Mouse (Mus musculus): ENCODE measurements at regions not wholly inside any gene's neighbourhood (a gene's known extent, or its start where the extent isn't known, plus 50 kb on each side); places are given as distances from the start of the nearest gene placed in this dataset.

DNA sequence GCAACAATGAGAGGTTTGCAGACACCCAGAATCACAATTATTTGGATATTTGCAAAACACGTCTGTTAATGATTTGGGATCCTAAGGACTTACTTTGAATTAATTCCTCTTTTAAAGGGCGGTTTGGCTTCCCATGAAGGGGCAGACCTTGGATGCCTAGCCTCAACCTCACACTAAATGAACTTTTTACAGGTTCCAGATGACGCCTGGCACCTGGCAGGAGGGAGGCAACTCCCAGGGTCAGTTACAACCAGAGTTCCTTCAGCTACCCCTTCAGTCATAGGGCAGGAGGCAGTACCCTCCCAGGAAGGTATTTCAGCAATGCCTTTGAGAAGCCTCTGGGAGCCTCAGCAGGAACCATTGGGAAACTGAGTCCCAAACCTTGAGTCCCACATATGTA, 57.9 kb upstream of the Stx18 start:
- Histone ChIP-seq H3K9me3 (replicated peaks) (no peaks in the 10 kb centered on the region), H3K27me3 (0 out of 2 replicates have a peak, but pooled peaks cover 1% of the 10 kb centered on the region), H3K9ac (no peak overlapping the region), H3K27ac (no peak overlapping the region), H3K36me3 (ENCODE audit: poor library complexity, severe bottlenecking) (no peaks in the 10 kb centered on the region), H3K4me2 (no peak overlapping the region), H3K4me3 (no peak overlapping the region), H3K4me1 (no peaks in the 10 kb centered on the region)
- ATAC-seq = no peak
- WGBS = 85% methylated on average over 3 of the region's 3 CpGs

- no peaks in the 10 kb centered on the region for H3K4me1 ChIP-seq
- 71% methylated on average over 4 of the region's 4 CpGs for WGBS
- no peak overlapping the region for H3K4me3 ChIP-seq
- no peak overlapping the region for H3K9ac ChIP-seq
- H3K27ac ChIP-seq = no peak overlapping the region
- no peaks in the 10 kb centered on the region for H3K9me3 ChIP-seq (replicated peaks)
- H3K36me3 ChIP-seq (ENCODE audit: poor library complexity, severe bottlenecking) = no peaks in the 10 kb centered on the region
- ATAC-seq = no peak
- H3K27me3 ChIP-seq = 0 out of 2 replicates have a peak, but pooled peaks cover 7% of the 10 kb centered on the region
- H3K4me2 ChIP-seq = no peak overlapping the region
Measured at GRCm38 (mm10) chr5:37976943-37977434, 61.6 kb upstream of the Stx18 start.

- peaks cover 38% of the 10 kb centered on the region for H3K27me3 ChIP-seq
- no peak overlapping the region for H3K27ac ChIP-seq
- no peak overlapping the region for H3K4me2 ChIP-seq
- no peaks in the 10 kb centered on the region for H3K36me3 ChIP-seq (ENCODE audit: poor library complexity, severe bottlenecking)
- no peaks in the 10 kb centered on the region for H3K9me3 ChIP-seq (replicated peaks)
- no peak overlapping the region for H3K9ac ChIP-seq
- no peaks in the 10 kb centered on the region for H3K4me1 ChIP-seq
- 61% methylated on average over 7 of the region's 7 CpGs for WGBS
- H3K4me3 ChIP-seq = no peak overlapping the region
- no peak for ATAC-seq
Measured at GRCm38 (mm10) chr5:37972980-37973545, 65.5 kb upstream of the Stx18 start.

- Histone ChIP-seq H3K4me3 (no peak overlapping the region), H3K27ac (no peak overlapping the region), H3K4me1 (peaks cover 7% of the 10 kb centered on the region; the same call in 1 of the 2 replicates), H3K4me2 (no peak overlapping the region), H3K27me3 (peaks cover 51% of the 10 kb centered on the region), H3K36me3 (ENCODE audit: poor library complexity, severe bottlenecking) (no peaks in the 10 kb centered on the region), H3K9me3 (replicated peaks) (no peaks in the 10 kb centered on the region), H3K9ac (no peak overlapping the region)
- ATAC-seq = no peak
- 81% methylated on average over 11 of the region's 11 CpGs for whole genome bisulfite sequencing
Measured at GRCm38 (mm10) chr5:37971724-37972123, 66.8 kb upstream of the Stx18 start.

DNA sequence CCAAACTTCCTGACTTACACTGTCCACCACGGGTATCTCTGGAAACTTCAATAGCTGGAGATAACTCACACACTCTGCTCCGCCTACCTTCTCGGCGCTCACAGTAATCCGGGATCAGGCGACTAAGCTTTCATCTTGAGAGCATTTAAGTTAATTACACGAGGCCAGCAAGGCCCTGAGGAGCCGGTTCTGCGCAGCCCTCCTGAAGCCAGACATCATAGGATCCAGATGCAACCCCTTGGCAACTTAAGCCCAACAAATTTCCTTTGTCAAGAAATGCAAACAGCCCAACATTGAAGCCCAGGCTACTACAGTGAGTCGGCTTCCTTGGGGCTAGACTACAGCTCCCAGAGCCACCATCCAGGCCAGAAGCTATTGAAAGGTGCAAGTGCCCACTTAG, 69.9 kb upstream of the Stx18 start:
- Histone ChIP-seq H3K4me2 (no peak overlapping the region), H3K36me3 (ENCODE audit: poor library complexity, severe bottlenecking) (no peaks in the 10 kb centered on the region), H3K27me3 (peaks cover 70% of the 10 kb centered on the region), H3K4me3 (no peak overlapping the region), H3K4me1 (peaks cover 7% of the 10 kb centered on the region; the same call in 1 of the 2 replicates), H3K27ac (no peak overlapping the region), H3K9ac (no peak overlapping the region), H3K9me3 (replicated peaks) (no peaks in the 10 kb centered on the region)
- ATAC-seq = no peak
- 4% methylated on average over 10 of the region's 10 CpGs for WGBS

- H3K4me3 ChIP-seq = no peak overlapping the region
- H3K9ac ChIP-seq = no peak overlapping the region
- peaks cover 75% of the 10 kb centered on the region for H3K27me3 ChIP-seq
- no peak for ATAC-seq
- 7% methylated on average over 14 of the region's 14 CpGs for WGBS
- H3K9me3 ChIP-seq (replicated peaks) = no peaks in the 10 kb centered on the region
- no peaks in the 10 kb centered on the region for H3K36me3 ChIP-seq (ENCODE audit: poor library complexity, severe bottlenecking)
- H3K27ac ChIP-seq = no peak overlapping the region
- peak overlapping the region; percentile 2; the same call in 1 of the 2 replicates for H3K4me2 ChIP-seq
- peaks cover 7% of the 10 kb centered on the region; the same call in 1 of the 2 replicates for H3K4me1 ChIP-seq
Measured at GRCm38 (mm10) chr5:37967914-37968375, 70.6 kb upstream of the Stx18 start.

DNA sequence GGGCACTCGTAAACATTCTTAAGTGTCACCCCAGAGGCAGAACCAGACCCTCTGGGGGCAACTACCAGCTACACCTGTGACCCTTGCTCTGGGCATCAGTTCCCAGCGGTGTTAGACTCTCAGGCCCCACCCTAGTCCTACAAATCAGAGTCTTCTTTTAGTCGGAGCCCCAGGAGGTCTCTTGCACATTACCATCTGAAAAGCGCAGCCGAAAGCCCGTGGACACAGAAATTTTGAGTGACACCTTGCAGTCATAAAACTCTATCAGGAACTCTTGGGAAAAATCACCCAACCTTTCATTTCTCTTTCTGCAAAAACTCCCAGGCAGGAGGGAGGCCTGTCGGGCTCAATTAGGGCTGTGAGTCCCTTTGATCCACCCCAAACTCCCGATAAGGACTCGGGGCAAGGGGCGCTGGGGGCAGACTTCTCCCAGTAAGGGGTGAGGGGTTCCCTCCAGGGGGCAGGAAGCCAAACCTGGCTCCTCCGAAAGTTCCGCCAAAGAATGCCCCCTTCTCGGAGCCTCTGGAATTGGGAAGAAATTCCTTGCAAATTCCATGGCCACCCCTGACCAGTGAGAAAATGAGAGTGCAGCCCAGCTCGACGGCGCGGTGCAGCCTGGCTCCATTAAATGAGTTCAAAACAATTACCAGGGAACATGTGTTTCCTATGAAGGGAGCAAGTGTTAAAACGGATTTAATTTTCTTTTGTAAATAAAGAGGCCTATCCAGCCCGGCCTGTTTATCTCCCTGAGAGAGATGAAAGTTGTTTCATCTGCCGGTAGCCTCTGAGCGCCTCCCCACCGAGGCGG, 71.2 kb upstream of the Stx18 start:
- 4% methylated on average over 23 of the region's 23 CpGs for WGBS
- ATAC-seq = no peak
- Histone ChIP-seq H3K4me1 (peaks cover 7% of the 10 kb centered on the region; the same call in 1 of the 2 replicates), H3K36me3 (ENCODE audit: poor library complexity, severe bottlenecking) (no peaks in the 10 kb centered on the region), H3K27ac (no peak overlapping the region), H3K9me3 (replicated peaks) (no peaks in the 10 kb centered on the region), H3K4me3 (no peak overlapping the region), H3K9ac (no peak overlapping the region), H3K4me2 (peak overlapping the region; percentile 2; the same call in 1 of the 2 replicates), H3K27me3 (peaks cover 81% of the 10 kb centered on the region)

- no peak for ATAC-seq
- Histone ChIP-seq H3K4me2 (no peak overlapping the region), H3K36me3 (ENCODE audit: poor library complexity, severe bottlenecking) (no peaks in the 10 kb centered on the region), H3K27ac (no peak overlapping the region), H3K4me1 (peaks cover 7% of the 10 kb centered on the region; the same call in 1 of the 2 replicates), H3K27me3 (peaks cover 60% of the 10 kb centered on the region), H3K9ac (no peak overlapping the region), H3K9me3 (replicated peaks) (no peaks in the 10 kb centered on the region), H3K4me3 (no peak overlapping the region)
- 66% methylated on average over 8 of the region's 8 CpGs for WGBS
Measured at GRCm38 (mm10) chr5:37963688-37964087, 74.9 kb upstream of the Stx18 start.

- 49% methylated on average over 3 of the region's 3 CpGs for WGBS
- Histone ChIP-seq H3K4me2 (no peak overlapping the region), H3K9ac (no peak overlapping the region), H3K4me1 (peaks cover 3% of the 10 kb centered on the region; the same call in 1 of the 2 replicates), H3K27ac (no peak overlapping the region), H3K36me3 (ENCODE audit: poor library complexity, severe bottlenecking) (no peaks in the 10 kb centered on the region), H3K27me3 (peaks cover 48% of the 10 kb centered on the region), H3K4me3 (no peak overlapping the region), H3K9me3 (replicated peaks) (no peaks in the 10 kb centered on the region)
- no peak for ATAC-seq
Measured at GRCm38 (mm10) chr5:37962513-37962912, 76.0 kb upstream of the Stx18 start.

DNA sequence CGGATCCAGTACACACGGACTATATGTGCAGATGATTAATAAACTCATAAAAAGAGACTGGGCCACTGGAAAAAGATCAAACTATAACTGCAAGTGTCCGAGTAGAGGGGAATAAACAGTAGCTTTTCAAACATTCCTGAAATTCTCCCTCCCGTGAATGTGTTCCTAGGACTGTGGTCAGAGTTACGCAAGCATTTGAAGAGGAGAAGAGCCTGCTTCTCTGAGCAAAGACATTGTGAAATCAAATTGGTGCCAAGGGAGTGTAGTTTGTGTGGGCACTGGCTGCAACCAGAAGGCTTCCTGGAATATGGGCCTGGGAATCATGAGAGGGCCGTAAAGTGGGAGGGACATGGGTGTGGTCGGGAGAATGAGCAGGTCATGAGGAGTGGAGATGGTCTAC, 78.3 kb upstream of the Stx18 start:
- Histone ChIP-seq H3K9me3 (replicated peaks) (no peaks in the 10 kb centered on the region), H3K4me2 (no peak overlapping the region), H3K36me3 (ENCODE audit: poor library complexity, severe bottlenecking) (no peaks in the 10 kb centered on the region), H3K4me3 (no peak overlapping the region), H3K4me1 (no peaks in the 10 kb centered on the region), H3K27ac (no peak overlapping the region), H3K27me3 (peaks cover 25% of the 10 kb centered on the region), H3K9ac (no peak overlapping the region)
- no peak for ATAC-seq
- WGBS = 89% methylated on average over 7 of the region's 7 CpGs

GRCm38 (mm10) chr5:37952096-37952495, 86.4 kb upstream of the Stx18 start:
- no peaks in the 10 kb centered on the region for H3K9me3 ChIP-seq (replicated peaks)
- ATAC-seq = no peak
- H3K27me3 ChIP-seq = no peaks in the 10 kb centered on the region
- 0% methylated on average over 1 of the region's 1 CpGs for WGBS
- H3K4me1 ChIP-seq = no peaks in the 10 kb centered on the region
- H3K27ac ChIP-seq = no peak overlapping the region
- no peak overlapping the region for H3K4me2 ChIP-seq
- H3K36me3 ChIP-seq (ENCODE audit: poor library complexity, severe bottlenecking) = no peaks in the 10 kb centered on the region
- no peak overlapping the region for H3K9ac ChIP-seq
- H3K4me3 ChIP-seq = no peak overlapping the region

DNA sequence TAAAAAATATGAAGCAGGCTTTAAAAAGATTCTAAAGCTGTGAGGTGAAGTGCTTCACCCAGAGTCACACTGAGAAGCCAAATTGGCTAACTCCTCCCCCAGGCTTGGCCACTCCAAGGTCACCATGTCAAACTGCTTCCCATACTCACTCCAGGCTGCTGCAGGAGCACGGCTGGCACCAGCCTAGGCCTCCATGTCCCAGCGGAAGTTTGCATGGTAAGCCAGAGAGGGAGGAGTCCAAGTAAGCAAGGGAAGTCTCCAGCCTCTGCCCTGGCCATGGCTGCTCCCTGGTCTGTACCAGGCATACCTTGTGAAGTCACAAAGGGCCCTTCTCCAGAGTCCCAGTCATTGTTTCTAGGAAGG, 105.8 kb upstream of the Stx18 start:
- ATAC-seq = no peak

More for the DNA sequence above, 105.8 kb upstream of the Stx18 start:
- Histone ChIP-seq H3K4me3 (no peak overlapping the region), H3K4me1 (no peaks in the 10 kb centered on the region), H3K9ac (no peak overlapping the region), H3K36me3 (ENCODE audit: poor library complexity, severe bottlenecking) (no peaks in the 10 kb centered on the region), H3K4me2 (no peak overlapping the region), H3K9me3 (replicated peaks) (no peaks in the 10 kb centered on the region), H3K27ac (no peak overlapping the region), H3K27me3 (peaks cover 7% of the 10 kb centered on the region; the same call in 1 of the 2 replicates)
- 83% methylated on average over 2 of the region's 2 CpGs for whole genome bisulfite sequencing

Data from forebrain, embryonic 13.5 days (tissue).